Mouse (Mus musculus) macrophage (primary cell): ENCODE data around the gene Coro7. TPM values are rescaled to one million over a fixed set of nuclear protein-coding genes. Genes with fewer than 3 reads are reported as not detected.

Experiments
- H3K27ac ChIP-seq: fragments of 350-480 bp; formaldehyde crosslinking; 2 replicates; pipeline ENCODE4 v1.9.0; 2021
- H3K36me3 ChIP-seq: fragments of 350-480 bp; formaldehyde crosslinking; 2 replicates; pipeline ENCODE4 v1.9.0; 2021; ENCODE audit errors: inconsistent target
- H3K4me3 ChIP-seq: fragments of 350-480 bp; formaldehyde crosslinking; 2 replicates; pipeline ENCODE4 v1.9.0; 2021; ENCODE audit errors: inconsistent target
- H3K79me2 ChIP-seq: fragments of 350-480 bp; formaldehyde crosslinking; 2 replicates; pipeline ENCODE4 v1.9.0; 2021; ENCODE audit errors: inconsistent target
- WGBS: methylation state at CpG from one replicate; pipeline ENCODE4 v1.1.7; 2026; ENCODE audit warnings: inconsistent platforms; ENCODE audit not compliant: missing documents; 5-methylcytosine and 5-hydroxymethylcytosine counted together
- polyA plus RNA-seq: library from polyadenylated mRNA; stranded (reverse); fragments of 250-400 nt; gene quantifications from 3 replicates; pipeline ENCODE4 v1.2.4, GENCODE M21; 2018; ENCODE audit warnings: inconsistent platforms

Coro7 gene
- polyA plus RNA-seq, 1 experiment from 2014 or later: 137 TPM

GRCm38 (mm10) chr16:4632050-4632449, 47.5 kb downstream of the Coro7 start:
- no peaks in the 10 kb centered on the region for H3K79me2 ChIP-seq
- WGBS: 85% methylated on average over 7 of the region's 7 CpGs
- H3K36me3 ChIP-seq: peaks cover 95% of the 10 kb centered on the region

GRCm38 (mm10) chr16:4629950-4630349, 49.6 kb downstream of the Coro7 start:
- peaks cover 78% of the 10 kb centered on the region for H3K36me3 ChIP-seq
- 30% methylated on average over 6 of the region's 6 CpGs for WGBS
- no peak overlapping the region for H3K4me3 ChIP-seq
- H3K79me2 ChIP-seq: no peaks in the 10 kb centered on the region
- no peak overlapping the region for H3K27ac ChIP-seq

More at GRCm38 (mm10) chr16:4632050-4632449, 47.5 kb downstream of the Coro7 start:
- H3K4me3 ChIP-seq: no peak overlapping the region
- H3K27ac ChIP-seq: no peak overlapping the region

GRCm38 (mm10) chr16:4628898-4629419, 50.6 kb downstream of the Coro7 start:
- H3K4me3 ChIP-seq: no peak overlapping the region
- peaks cover 68% of the 10 kb centered on the region for H3K36me3 ChIP-seq
- WGBS: 95% methylated on average over 9 of the region's 9 CpGs
- no peak overlapping the region for H3K27ac ChIP-seq
- H3K79me2 ChIP-seq: peaks cover 4% of the 10 kb centered on the region

GRCm38 (mm10) chr16:4627105-4627504, 52.5 kb downstream of the Coro7 start:
- Histone ChIP-seq H3K27ac (no peak overlapping the region), H3K4me3 (no peak overlapping the region), H3K36me3 (peaks cover 52% of the 10 kb centered on the region), H3K79me2 (peaks cover 22% of the 10 kb centered on the region)
- over 99% methylated on average over 6 of the region's 6 CpGs for WGBS

- WGBS: under 1% methylated on average over 56 of the region's 56 CpGs
- peaks cover 48% of the 10 kb centered on the region for H3K79me2 ChIP-seq
- H3K4me3 ChIP-seq: peak within 1 kb of the TSS; percentile 43
- peak within 1 kb of the TSS; percentile 17 for H3K27ac ChIP-seq
- H3K36me3 ChIP-seq: peaks cover 29% of the 10 kb centered on the region
These were observed 55.0 kb downstream of the Coro7 start, which contains the start of gene Pam16 for GRCm38 (mm10) chr16:4624481-4625110. Gene Pam16, minus strand, starts transcription at chr16:4624988.

GRCm38 (mm10) chr16:4624074-4624473, 55.5 kb downstream of the Coro7 start:
- H3K27ac ChIP-seq: peak overlapping the region; percentile 5; the same call in 1 of the 2 replicates
- WGBS: 23% methylated on average over 9 of the region's 9 CpGs
- peaks cover 49% of the 10 kb centered on the region for H3K79me2 ChIP-seq
- H3K36me3 ChIP-seq: peaks cover 24% of the 10 kb centered on the region
- peak overlapping the region; percentile 43 for H3K4me3 ChIP-seq

- no peaks in the 10 kb centered on the region; the same call in 1 of the 2 replicates for H3K36me3 ChIP-seq
These were observed 62.7 kb downstream of the Coro7 start for GRCm38 (mm10) chr16:4616829-4617228.

GRCm38 (mm10) chr16:4615297-4615696, 64.3 kb downstream of the Coro7 start:
- no peaks in the 10 kb centered on the region; the same call in 1 of the 2 replicates for H3K36me3 ChIP-seq
- H3K27ac ChIP-seq: no peak overlapping the region
- 90% methylated on average over 1 of the region's 1 CpGs for WGBS
- peaks cover 9% of the 10 kb centered on the region; the same call in 1 of the 2 replicates for H3K79me2 ChIP-seq
- no peak overlapping the region for H3K4me3 ChIP-seq

More at GRCm38 (mm10) chr16:4616829-4617228, 62.7 kb downstream of the Coro7 start:
- Histone ChIP-seq H3K27ac (no peak overlapping the region), H3K4me3 (no peak overlapping the region), H3K79me2 (peaks cover 24% of the 10 kb centered on the region; the same call in 1 of the 2 replicates)
- 89% methylated on average over 4 of the region's 4 CpGs for WGBS

GRCm38 (mm10) chr16:4614639-4615038, 64.9 kb downstream of the Coro7 start:
- Histone ChIP-seq H3K79me2 (peaks cover 2% of the 10 kb centered on the region; the same call in 1 of the 2 replicates), H3K36me3 (no peaks in the 10 kb centered on the region; the same call in 1 of the 2 replicates), H3K4me3 (no peak overlapping the region), H3K27ac (no peak overlapping the region)
- 94% methylated on average over 3 of the region's 3 CpGs for WGBS

GRCm38 (mm10) chr16:4613736-4614135, 65.8 kb downstream of the Coro7 start:
- no peaks in the 10 kb centered on the region for H3K79me2 ChIP-seq
- no peak overlapping the region for H3K27ac ChIP-seq
- 93% methylated on average over 9 of the region's 9 CpGs for WGBS
- H3K4me3 ChIP-seq: no peak overlapping the region
- no peaks in the 10 kb centered on the region; the same call in 1 of the 2 replicates for H3K36me3 ChIP-seq

- H3K36me3 ChIP-seq: no peaks in the 10 kb centered on the region; the same call in 1 of the 2 replicates
- 97% methylated on average over 7 of the region's 7 CpGs for WGBS
These were observed 67.9 kb downstream of the Coro7 start for GRCm38 (mm10) chr16:4611676-4612075.

GRCm38 (mm10) chr16:4611193-4611592, 68.4 kb downstream of the Coro7 start:
- Histone ChIP-seq H3K79me2 (no peaks in the 10 kb centered on the region), H3K36me3 (no peaks in the 10 kb centered on the region; the same call in 1 of the 2 replicates), H3K27ac (no peak overlapping the region), H3K4me3 (no peak overlapping the region)
- 91% methylated on average over 5 of the region's 5 CpGs for WGBS

More at GRCm38 (mm10) chr16:4611676-4612075, 67.9 kb downstream of the Coro7 start:
- Histone ChIP-seq H3K27ac (no peak overlapping the region), H3K79me2 (no peaks in the 10 kb centered on the region), H3K4me3 (no peak overlapping the region)

GRCm38 (mm10) chr16:4608532-4609059, 71.0 kb downstream of the Coro7 start:
- WGBS: 90% methylated on average over 19 of the region's 19 CpGs
- Histone ChIP-seq H3K79me2 (no peaks in the 10 kb centered on the region), H3K4me3 (no peak overlapping the region), H3K36me3 (no peaks in the 10 kb centered on the region), H3K27ac (no peak overlapping the region)

- no peak overlapping the region for H3K4me3 ChIP-seq
- no peak overlapping the region for H3K27ac ChIP-seq
- no peaks in the 10 kb centered on the region for H3K79me2 ChIP-seq
- WGBS: 64% methylated on average over 9 of the region's 9 CpGs
- H3K36me3 ChIP-seq: no peaks in the 10 kb centered on the region
These were observed 71.6 kb downstream of the Coro7 start for GRCm38 (mm10) chr16:4607818-4608531.
